Comparison of ENCODE assay signal across 19 mouse cellular contexts in the genomic region with DNA sequence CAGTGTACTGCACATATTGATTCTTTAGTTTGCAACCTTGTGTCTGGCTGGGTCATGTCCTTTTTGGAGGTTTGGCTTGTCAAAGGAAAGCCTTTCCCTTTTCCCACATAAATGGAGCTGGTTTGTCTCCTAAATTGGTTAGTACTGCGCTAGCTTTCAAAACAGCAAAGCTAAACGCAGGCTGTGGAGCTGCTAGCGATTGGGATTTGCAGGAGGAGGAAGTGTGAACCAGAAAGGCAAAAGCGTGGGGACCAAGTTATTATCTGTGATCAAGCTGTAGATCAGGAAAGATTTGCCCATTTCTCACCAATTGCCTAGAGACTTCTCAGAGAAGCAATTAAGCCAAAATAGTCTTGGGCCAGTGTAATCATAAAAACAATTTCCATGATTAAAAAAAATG.
DNase-seq lines count a peak whose midpoint lies in the region; ATAC-seq and TF ChIP-seq lines count a peak whose summit lies in the region.
"Had no signal": no experiment of that assay in that cellular context is flagged by ENCODE, and none has a peak within 500 bp of the region (broad histone marks: within the 10 kb centered on the region; RNA-seq: fewer than 3 reads in every experiment).

No protein-coding gene starts in this region.

- ATAC-seq in hindbrain, embryonic 14.5 days (ENCODE audit: low FRiP score) = no peak
- ATAC-seq in hindbrain, embryonic 13.5 days (ENCODE audit: low FRiP score) = no peak
- no peak for ATAC-seq in midbrain, embryonic 13.5 days
- no peak for ATAC-seq in midbrain, embryonic 16.5 days
- ATAC-seq: activated CD4-positive, CD25-positive, alpha-beta regulatory T cell, adult 4 months; forebrain, embryonic 15.5 days; hindbrain, postnatal 0 days; Patski had no signal

- no peak for TF ChIP-seq POLR2A in olfactory bulb, adult 2 months (IDR thresholded peaks at IDR 0.05; ENCODE audit: insufficient read depth, low read depth, low read length)

- H3K9ac ChIP-seq in hindbrain, embryonic 14.5 days = no peak overlapping the region
- H3K9ac ChIP-seq in hindbrain, embryonic 13.5 days = no peak overlapping the region
- H3K9ac ChIP-seq in midbrain, embryonic 13.5 days (replicated peaks) = no peak overlapping the region
- no peak overlapping the region for H3K9ac ChIP-seq in midbrain, embryonic 16.5 days (ENCODE audit: low read depth, low read length)
- H3K9ac ChIP-seq: embryonic facial prominence, embryonic 12.5 days; forebrain, embryonic 15.5 days; heart, embryonic 13.5 days had no signal

- no peak for DNase-seq in hindbrain, embryonic 14.5 days (ENCODE audit: low spot score)
- DNase-seq in brain, adult 2 months (ENCODE audit: low read depth, low spot score) = peak; percentile 71
- DNase-seq: adrenal gland, postnatal 14 days; cerebellum, adult 18-20 months; cerebellum, adult 9-11 months; gastrocnemius, postnatal 36 days; heart, adult 11 months; heart, postnatal 36 days had no signal

- no peaks in the 10 kb centered on the region for H3K27me3 ChIP-seq in hindbrain, embryonic 14.5 days (ENCODE audit: control insufficient read depth, insufficient read depth, low read length)
- H3K27me3 ChIP-seq in hindbrain, embryonic 13.5 days = no peaks in the 10 kb centered on the region
- H3K27me3 ChIP-seq in midbrain, embryonic 13.5 days = no peaks in the 10 kb centered on the region
- H3K27me3 ChIP-seq in midbrain, embryonic 16.5 days (ENCODE audit: control insufficient read depth, insufficient read depth, low read depth, low read length) = no peaks in the 10 kb centered on the region
- H3K27me3 ChIP-seq: CH12.LX; embryonic facial prominence, embryonic 12.5 days; forebrain, embryonic 15.5 days; heart, embryonic 13.5 days; Patski had no signal

- H3K4me1 ChIP-seq in hindbrain, embryonic 14.5 days (replicated peaks; ENCODE audit: control insufficient read depth, insufficient read depth, low read length) = peaks cover 24% of the 10 kb centered on the region
- H3K4me1 ChIP-seq in hindbrain, embryonic 13.5 days (replicated peaks) = peaks cover 39% of the 10 kb centered on the region
- H3K4me1 ChIP-seq in midbrain, embryonic 13.5 days (replicated peaks) = peaks cover 34% of the 10 kb centered on the region
- H3K4me1 ChIP-seq in midbrain, embryonic 16.5 days (ENCODE audit: control insufficient read depth, insufficient read depth, low read length) = peaks cover 26% of the 10 kb centered on the region
- H3K4me1 ChIP-seq in olfactory bulb, adult 2 months (ENCODE audit: control insufficient read depth, insufficient read depth, low read length) = peaks cover 16% of the 10 kb centered on the region
- H3K4me1 ChIP-seq: heart, embryonic 13.5 days had no signal

- TF ChIP-seq CTCF in olfactory bulb, adult 2 months (IDR thresholded peaks at IDR 0.05; ENCODE audit: insufficient read depth, low read depth, low read length) = no peak

- 0 out of 2 replicates have a peak overlapping the region, but pooled peaks have one; percentile 20 for H3K27ac ChIP-seq in hindbrain, embryonic 14.5 days
- H3K27ac ChIP-seq in hindbrain, embryonic 13.5 days = no peak overlapping the region
- H3K27ac ChIP-seq in midbrain, embryonic 13.5 days = peak overlapping the region; percentile 32; the same call in 1 of the 2 replicates
- no peak overlapping the region for H3K27ac ChIP-seq in midbrain, embryonic 16.5 days (ENCODE audit: low read length)
- peak overlapping the region; percentile 26; the same call in 1 of the 2 replicates for H3K27ac ChIP-seq in olfactory bulb, adult 2 months (ENCODE audit: insufficient read depth, low read depth, low read length)
- H3K27ac ChIP-seq: embryonic facial prominence, embryonic 12.5 days; forebrain, embryonic 15.5 days; heart, embryonic 13.5 days; hindbrain, postnatal 0 days had no signal

- H3K4me3 ChIP-seq in hindbrain, embryonic 14.5 days (replicated peaks; ENCODE audit: low read length) = no peak overlapping the region
- H3K4me3 ChIP-seq in hindbrain, embryonic 13.5 days = no peak overlapping the region
- H3K4me3 ChIP-seq in midbrain, embryonic 13.5 days (replicated peaks) = no peak overlapping the region
- H3K4me3 ChIP-seq in midbrain, embryonic 16.5 days (ENCODE audit: low read depth, low read length) = no peak overlapping the region
- H3K4me3 ChIP-seq in olfactory bulb, adult 2 months (ENCODE audit: insufficient read depth, low read depth, low read length) = no peak overlapping the region
- H3K4me3 ChIP-seq: embryonic facial prominence, embryonic 12.5 days; forebrain, embryonic 15.5 days; heart, embryonic 13.5 days had no signal

- H3K4me2 ChIP-seq in hindbrain, embryonic 14.5 days (replicated peaks) = no peak overlapping the region
- no peak overlapping the region for H3K4me2 ChIP-seq in hindbrain, embryonic 13.5 days
- no peak overlapping the region for H3K4me2 ChIP-seq in midbrain, embryonic 13.5 days (replicated peaks)
- H3K4me2 ChIP-seq in midbrain, embryonic 16.5 days (ENCODE audit: low read length) = no peak overlapping the region
- H3K4me2 ChIP-seq: embryonic facial prominence, embryonic 12.5 days; forebrain, embryonic 15.5 days; heart, embryonic 13.5 days had no signal

- 83% methylated on average over 4 of the region's 4 CpGs for WGBS in hindbrain, embryonic 14.5 days
- WGBS in hindbrain, embryonic 13.5 days = 80% methylated on average over 4 of the region's 4 CpGs
- WGBS in midbrain, embryonic 13.5 days = 84% methylated on average over 4 of the region's 4 CpGs
- 67% methylated on average over 4 of the region's 4 CpGs for WGBS in midbrain, embryonic 16.5 days
- WGBS in olfactory bulb, adult 2 months = 41% methylated on average over 4 of the region's 4 CpGs

- H3K36me3 ChIP-seq in hindbrain, embryonic 14.5 days (replicated peaks; ENCODE audit: control insufficient read depth, insufficient read depth) = no peaks in the 10 kb centered on the region
- H3K36me3 ChIP-seq in hindbrain, embryonic 13.5 days = no peaks in the 10 kb centered on the region; the same call in 1 of the 2 replicates
- H3K36me3 ChIP-seq in midbrain, embryonic 13.5 days = no peaks in the 10 kb centered on the region
- H3K36me3 ChIP-seq in midbrain, embryonic 16.5 days (ENCODE audit: control insufficient read depth, insufficient read depth, low read length) = no peaks in the 10 kb centered on the region
- H3K36me3 ChIP-seq: embryonic facial prominence, embryonic 12.5 days; forebrain, embryonic 15.5 days; heart, embryonic 13.5 days had no signal

- no peaks in the 10 kb centered on the region for H3K9me3 ChIP-seq in hindbrain, embryonic 14.5 days (ENCODE audit: control insufficient read depth, low read length)
- H3K9me3 ChIP-seq in hindbrain, embryonic 13.5 days = no peaks in the 10 kb centered on the region
- H3K9me3 ChIP-seq in midbrain, embryonic 13.5 days = no peaks in the 10 kb centered on the region
- no peaks in the 10 kb centered on the region for H3K9me3 ChIP-seq in midbrain, embryonic 16.5 days (replicated peaks; ENCODE audit: control insufficient read depth, low read length, poor library complexity, severe bottlenecking)
- H3K9me3 ChIP-seq: embryonic facial prominence, embryonic 12.5 days; forebrain, embryonic 15.5 days; heart, embryonic 13.5 days had no signal

Comparison
In these comparisons a context has a peak if more than half of its experiments do, and no peak if none do; other contexts are left out.
1. H3K27ac ChIP-seq: peak in hindbrain, embryonic 14.5 days (single experiment), midbrain, embryonic 13.5 days (single experiment) and olfactory bulb, adult 2 months (single experiment); none in hindbrain, embryonic 13.5 days (single experiment) and midbrain, embryonic 16.5 days (single experiment).